Mouse (Mus musculus) layer of hippocampus, adult 11-12 months (tissue): ENCODE results near the gene Nectin4.

Experiments
- DNase-seq: peaks from one replicate; pipeline ENCODE4 v3.0.0; 2022; ENCODE audit warnings: low spot score

The Nectin4 gene

GRCm38 (mm10) chr1:171412446-171412845 lies 42.5 kb downstream of the Nectin4 start:
- peak; percentile 41 for DNase-seq

GRCm38 (mm10) chr1:171413608-171414007 lies 43.7 kb downstream of the Nectin4 start:
- no peak for DNase-seq

GRCm38 (mm10) chr1:171418660-171419059 lies 48.8 kb downstream of the Nectin4 start, which contains the start of gene Tstd1:
Tstd1 (plus strand) TSS chr1:171418872.
- no peak for DNase-seq

- DNase-seq = no peak
These were observed 49.5 kb downstream of the Nectin4 start for GRCm38 (mm10) chr1:171419291-171419882.

GRCm38 (mm10) chr1:171419905-171420304 lies 50.0 kb downstream of the Nectin4 start:
- no peak for DNase-seq

- no peak for DNase-seq
These were observed 52.7 kb downstream of the Nectin4 start for GRCm38 (mm10) chr1:171422504-171423095.

- DNase-seq = no peak
These were observed 54.7 kb downstream of the Nectin4 start for GRCm38 (mm10) chr1:171424638-171425037.

- DNase-seq = no peak
These were observed 55.2 kb downstream of the Nectin4 start for GRCm38 (mm10) chr1:171425126-171425525.

- DNase-seq = no peak
These were observed 62.3 kb downstream of the Nectin4 start for GRCm38 (mm10) chr1:171432158-171432557.

- DNase-seq = no peak
These were observed 65.5 kb downstream of the Nectin4 start for GRCm38 (mm10) chr1:171435288-171435814.

GRCm38 (mm10) chr1:171435974-171436373 lies 66.1 kb downstream of the Nectin4 start:
- no peak for DNase-seq

GRCm38 (mm10) chr1:171437264-171438013 lies 67.5 kb downstream of the Nectin4 start, which contains the start of gene F11r:
F11r (plus strand) TSS chr1:171437535.
- DNase-seq = peak; percentile 55
